Mouse (Mus musculus): ENCODE data around the gene Fut11. TPM values are rescaled to one million over a fixed set of nuclear protein-coding genes. Genes with fewer than 3 reads are reported as not detected.

Gene Fut11
- polyA plus RNA-seq, 1 experiment from 2014 or later = 6.3 TPM

DNA sequence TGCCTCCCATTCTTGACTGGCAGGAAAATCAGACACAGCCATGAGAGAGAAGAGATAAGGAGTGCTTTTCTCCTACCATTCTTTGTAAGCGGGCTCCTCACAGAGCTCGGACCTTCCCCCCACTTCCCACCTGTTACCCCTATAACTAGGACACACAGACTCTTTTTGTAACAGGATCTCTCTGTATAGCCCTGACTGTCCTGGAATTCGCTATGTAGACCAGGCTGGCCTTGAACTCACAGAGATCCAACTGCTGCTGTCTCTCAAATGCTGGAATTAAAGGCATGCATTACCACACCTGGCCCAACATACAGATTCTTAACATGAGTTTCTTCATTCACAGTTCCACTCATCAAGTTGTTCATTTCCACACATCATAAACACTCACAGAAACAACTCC is 32.0 kb upstream of the Fut11 start:
- H3K27ac ChIP-seq = no peak overlapping the region
- H3K36me3 ChIP-seq (ENCODE audit: inconsistent target) = no peaks in the 10 kb centered on the region
- whole genome bisulfite sequencing (ENCODE audit: missing documents) = 89% methylated on average over 3 of the region's 3 CpGs
- H3K79me2 ChIP-seq (ENCODE audit: inconsistent target) = no peaks in the 10 kb centered on the region
- no peak overlapping the region for H3K4me3 ChIP-seq (ENCODE audit: inconsistent target)

DNA sequence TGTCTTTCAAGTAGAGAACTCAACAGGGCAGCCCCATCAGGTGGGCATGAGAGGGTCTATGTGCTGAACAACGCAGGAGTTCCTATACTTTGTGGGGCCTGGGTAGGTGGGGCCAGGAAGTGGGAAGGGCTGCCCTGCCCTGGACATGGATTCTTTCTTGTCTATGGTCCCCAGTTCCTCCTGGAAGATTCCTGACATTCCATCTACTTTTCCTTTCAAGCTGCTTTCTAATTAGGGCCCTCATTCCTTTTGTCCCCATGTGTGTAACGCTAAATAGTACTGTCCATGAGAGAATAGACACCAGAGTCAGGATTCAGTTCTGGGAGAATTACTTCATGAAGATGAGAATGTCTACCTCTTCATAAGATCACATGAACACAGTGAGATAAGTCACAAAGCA is 31.2 kb upstream of the Fut11 start:
- no peaks in the 10 kb centered on the region for H3K36me3 ChIP-seq (ENCODE audit: inconsistent target)
- no peak overlapping the region for H3K4me3 ChIP-seq (ENCODE audit: inconsistent target)
- 80% methylated on average over 2 of the region's 2 CpGs for WGBS (ENCODE audit: missing documents)
- no peak overlapping the region for H3K27ac ChIP-seq
- no peaks in the 10 kb centered on the region for H3K79me2 ChIP-seq (ENCODE audit: inconsistent target)

DNA sequence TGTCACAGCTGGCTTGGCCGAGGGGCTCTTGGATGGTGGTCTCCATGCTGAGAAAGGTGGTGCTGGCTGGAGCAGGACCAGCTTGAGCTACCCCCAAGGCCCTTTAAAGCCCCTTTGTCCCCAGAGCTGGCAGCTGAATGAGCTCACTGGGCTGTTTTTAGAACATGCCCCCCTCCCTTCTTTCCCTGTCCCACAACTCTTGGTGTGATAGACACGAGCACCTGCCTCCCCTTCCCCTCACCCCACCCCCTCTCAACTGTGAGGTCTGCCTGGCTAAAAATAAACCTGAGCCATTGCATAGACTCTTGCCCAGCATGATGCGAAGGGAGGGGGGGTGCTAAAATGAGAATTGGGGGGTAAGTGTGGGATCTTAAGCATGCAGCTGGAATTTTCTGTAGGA is 30.3 kb upstream of the Fut11 start:
- no peaks in the 10 kb centered on the region for H3K36me3 ChIP-seq (ENCODE audit: inconsistent target)
- H3K27ac ChIP-seq = no peak overlapping the region
- H3K4me3 ChIP-seq (ENCODE audit: inconsistent target) = no peak overlapping the region
- 45% methylated on average over 3 of the region's 3 CpGs for WGBS (ENCODE audit: missing documents)
- H3K79me2 ChIP-seq (ENCODE audit: inconsistent target) = no peaks in the 10 kb centered on the region

DNA sequence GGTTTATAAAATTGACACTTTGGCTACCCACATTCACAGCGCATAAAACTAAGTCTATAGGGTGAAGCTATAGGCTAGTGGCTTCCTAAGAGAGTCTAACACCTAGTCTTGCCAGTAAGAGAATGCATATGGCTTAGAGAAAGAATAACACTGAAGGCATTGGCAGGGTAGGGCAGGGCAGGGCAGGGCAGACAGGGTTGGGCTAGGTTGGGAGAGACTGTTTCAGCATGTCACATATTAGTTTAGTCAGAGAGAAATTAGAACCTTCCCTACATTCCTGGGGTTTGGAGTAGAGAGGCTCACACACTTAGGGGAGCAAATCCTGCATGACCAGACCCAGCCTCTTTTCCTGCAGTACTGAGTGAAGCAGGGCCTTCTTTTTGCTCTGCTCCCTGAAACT is 27.3 kb upstream of the Fut11 start:
- no peaks in the 10 kb centered on the region for H3K79me2 ChIP-seq (ENCODE audit: inconsistent target)
- WGBS (ENCODE audit: missing documents) = 80% methylated on average over 1 of the region's 1 CpGs
- H3K36me3 ChIP-seq (ENCODE audit: inconsistent target) = no peaks in the 10 kb centered on the region
- H3K27ac ChIP-seq = no peak overlapping the region
- no peak overlapping the region for H3K4me3 ChIP-seq (ENCODE audit: inconsistent target)

DNA sequence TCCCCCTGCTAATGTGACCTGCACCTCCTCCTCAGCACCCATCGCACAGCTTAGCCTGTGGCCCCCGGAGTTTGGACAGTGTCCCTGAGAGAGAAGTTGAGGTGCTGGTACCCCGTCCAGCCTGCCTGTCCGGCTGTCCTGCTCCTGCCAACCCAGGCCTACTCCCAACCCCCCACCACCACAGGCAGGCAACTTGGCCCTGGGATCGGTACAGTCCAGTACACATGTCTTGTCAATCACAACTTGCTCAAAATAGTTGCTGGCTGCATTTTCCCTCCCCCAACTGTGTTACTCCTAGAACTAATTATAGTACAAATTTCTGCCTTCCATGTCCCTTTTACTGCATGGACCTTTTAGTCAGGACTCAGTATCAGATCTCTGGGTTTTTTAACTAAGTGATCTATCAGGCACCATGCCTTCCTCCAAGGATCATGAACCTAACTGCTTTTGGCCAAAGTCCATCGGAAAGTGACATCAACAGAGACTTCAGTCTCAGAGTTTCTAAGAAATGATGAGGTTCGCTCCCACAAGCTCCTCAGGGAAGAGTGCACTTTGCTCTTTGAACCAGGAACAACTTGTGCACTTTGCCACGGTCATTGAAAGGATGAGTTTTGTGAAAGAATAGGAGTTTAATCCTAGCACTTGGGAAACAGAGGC is 26.5 kb upstream of the Fut11 start, which contains the start of gene Synpo2l:
Gene Synpo2l, minus strand, starts transcription at position 201 of the 657 bp plus-strand sequence.
- WGBS (ENCODE audit: missing documents) = 92% methylated on average over 8 of the region's 8 CpGs
- Histone ChIP-seq H3K4me3 (ENCODE audit: inconsistent target) (no peak within 1 kb of the TSS), H3K36me3 (ENCODE audit: inconsistent target) (no peaks in the 10 kb centered on the region), H3K79me2 (ENCODE audit: inconsistent target) (no peaks in the 10 kb centered on the region), H3K27ac (no peak within 1 kb of the TSS)

DNA sequence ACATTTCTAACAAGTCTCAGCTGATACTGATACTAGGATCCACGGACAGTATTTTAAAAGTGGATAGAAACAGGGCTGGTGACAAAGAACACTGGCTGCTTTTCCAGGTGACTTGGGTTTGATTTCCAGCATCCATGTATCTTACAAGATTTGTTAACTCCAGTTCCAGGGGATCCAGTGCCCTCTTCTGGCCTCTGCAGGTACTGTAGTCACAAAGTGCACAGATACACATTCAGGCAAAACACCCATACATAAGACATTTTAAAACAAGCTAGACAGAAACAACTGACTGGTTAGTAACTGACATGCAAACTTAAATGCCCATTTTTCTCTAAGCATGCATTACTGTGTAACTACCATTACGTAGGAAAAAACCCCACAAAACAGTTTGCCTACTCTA is 21.8 kb upstream of the Fut11 start:
- H3K4me3 ChIP-seq (ENCODE audit: inconsistent target) = no peak overlapping the region
- no peak overlapping the region for H3K27ac ChIP-seq
- WGBS (ENCODE audit: missing documents) = 94% methylated on average over 2 of the region's 2 CpGs
- peaks cover 19% of the 10 kb centered on the region; the same call in 1 of the 2 replicates for H3K36me3 ChIP-seq (ENCODE audit: inconsistent target)
- H3K79me2 ChIP-seq (ENCODE audit: inconsistent target) = peaks cover 38% of the 10 kb centered on the region

DNA sequence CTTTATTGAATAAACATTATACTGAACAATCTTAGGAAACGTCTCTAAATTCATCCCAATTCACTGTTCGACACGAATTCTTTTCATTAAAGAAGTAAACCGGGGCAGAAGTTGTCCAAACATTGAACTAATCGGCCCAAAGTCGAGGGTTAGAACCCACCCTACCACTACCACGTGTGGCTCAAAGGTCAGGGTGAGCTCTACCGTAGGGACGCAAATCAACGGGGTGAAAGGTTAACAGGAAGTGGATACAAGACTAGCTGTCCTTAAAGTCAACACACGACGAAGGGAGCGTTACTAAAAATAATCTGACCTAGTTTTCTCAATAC is 21.1 kb upstream of the Fut11 start:
- peaks cover 45% of the 10 kb centered on the region for H3K79me2 ChIP-seq (ENCODE audit: inconsistent target)
- H3K36me3 ChIP-seq (ENCODE audit: inconsistent target) = peaks cover 26% of the 10 kb centered on the region; the same call in 1 of the 2 replicates
- peak overlapping the region; percentile 92 for H3K27ac ChIP-seq
- WGBS (ENCODE audit: missing documents) = 10% methylated on average over 13 of the region's 13 CpGs
- peak overlapping the region; percentile 100 for H3K4me3 ChIP-seq (ENCODE audit: inconsistent target)

DNA sequence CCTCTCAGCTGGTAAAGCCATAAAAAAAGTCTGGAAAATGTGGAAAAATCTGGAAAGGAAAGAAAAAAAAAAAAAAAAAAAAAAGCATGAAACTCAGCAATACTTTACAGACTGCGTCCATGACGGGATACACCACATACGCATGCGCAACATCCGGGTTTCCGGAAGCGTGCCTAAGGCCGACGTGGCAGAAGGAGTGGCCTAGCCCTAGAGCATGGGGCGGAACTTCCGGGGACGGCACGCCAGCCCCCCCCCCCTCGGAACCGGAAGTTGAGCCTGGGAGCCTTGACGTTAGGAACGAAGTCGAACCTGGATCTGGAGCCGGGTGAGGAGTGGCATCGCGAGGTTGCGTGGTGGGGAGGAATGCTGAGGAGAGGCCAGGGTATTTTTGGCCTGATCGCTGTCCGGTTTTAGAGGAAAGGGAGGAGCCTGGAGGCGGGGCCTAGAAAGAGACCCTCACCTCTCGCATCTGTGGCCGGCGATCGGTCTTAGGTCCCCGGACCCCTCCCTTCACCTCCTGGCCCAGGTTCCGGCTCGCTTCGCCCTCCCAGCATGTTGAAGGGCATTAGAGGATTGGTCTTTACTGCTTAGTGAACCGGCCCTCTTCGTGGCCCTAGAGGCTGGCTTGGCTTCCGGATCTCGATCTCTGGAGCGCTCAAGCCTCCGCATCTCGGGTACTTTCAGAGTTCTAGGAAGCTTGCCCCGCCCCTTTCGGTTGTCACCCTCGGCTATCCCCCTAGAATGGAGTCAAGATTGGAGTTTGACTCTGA is 20.5 kb upstream of the Fut11 start, which contains the start of gene Sec24c:
Gene Sec24c, plus strand, starts transcription at position 245 of the 770 bp plus-strand sequence.
- Histone ChIP-seq H3K79me2 (ENCODE audit: inconsistent target) (peaks cover 51% of the 10 kb centered on the region), H3K36me3 (ENCODE audit: inconsistent target) (peaks cover 31% of the 10 kb centered on the region), H3K4me3 (ENCODE audit: inconsistent target) (peak within 1 kb of the TSS; percentile 100), H3K27ac (peak within 1 kb of the TSS; percentile 92)
- WGBS (ENCODE audit: missing documents) = 1% methylated on average over 43 of the region's 43 CpGs

DNA sequence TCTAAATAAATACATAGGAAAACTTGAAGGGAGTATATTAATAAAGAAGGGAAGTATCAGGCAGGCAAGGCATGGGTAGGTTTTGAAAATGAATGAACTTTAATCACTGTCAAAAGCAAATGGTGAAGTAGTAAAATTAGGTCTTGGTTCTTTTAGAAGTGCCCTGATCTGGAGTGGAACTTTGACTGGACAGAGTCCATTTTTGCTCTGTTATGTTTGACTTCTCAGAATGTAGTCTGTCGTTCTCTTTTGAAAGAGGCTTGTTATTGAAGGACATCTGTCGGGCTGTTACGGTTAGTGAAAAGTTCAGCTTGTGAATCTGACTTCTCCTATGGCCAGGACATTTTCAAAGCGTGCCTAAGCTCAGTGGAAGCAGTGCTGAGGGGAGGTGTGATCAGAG is 16.9 kb upstream of the Fut11 start:
- peaks cover 77% of the 10 kb centered on the region for H3K79me2 ChIP-seq (ENCODE audit: inconsistent target)
- H3K36me3 ChIP-seq (ENCODE audit: inconsistent target) = peaks cover 66% of the 10 kb centered on the region
- H3K4me3 ChIP-seq (ENCODE audit: inconsistent target) = no peak overlapping the region
- no peak overlapping the region for H3K27ac ChIP-seq
- WGBS (ENCODE audit: missing documents) = 93% methylated on average over 4 of the region's 4 CpGs

DNA sequence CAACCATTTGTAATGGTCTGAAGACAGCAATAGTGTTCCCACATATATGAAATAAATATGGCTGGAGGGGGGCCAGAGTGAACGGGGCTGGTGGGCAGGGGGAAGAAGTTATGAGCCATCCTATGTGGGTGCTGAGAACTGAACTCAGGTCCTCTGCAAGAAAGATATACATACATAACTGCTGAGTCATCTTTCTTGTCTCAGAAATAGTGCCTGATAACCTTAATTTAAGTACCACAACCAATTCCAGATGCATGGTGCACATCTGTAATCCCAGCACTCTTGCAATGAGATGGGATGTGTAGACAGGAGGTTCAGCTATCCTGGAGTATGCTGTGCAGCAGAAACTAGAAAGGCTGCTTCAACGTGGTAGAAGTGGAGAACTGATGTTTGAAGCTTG is 13.0 kb upstream of the Fut11 start:
- H3K27ac ChIP-seq = no peak overlapping the region

DNA sequence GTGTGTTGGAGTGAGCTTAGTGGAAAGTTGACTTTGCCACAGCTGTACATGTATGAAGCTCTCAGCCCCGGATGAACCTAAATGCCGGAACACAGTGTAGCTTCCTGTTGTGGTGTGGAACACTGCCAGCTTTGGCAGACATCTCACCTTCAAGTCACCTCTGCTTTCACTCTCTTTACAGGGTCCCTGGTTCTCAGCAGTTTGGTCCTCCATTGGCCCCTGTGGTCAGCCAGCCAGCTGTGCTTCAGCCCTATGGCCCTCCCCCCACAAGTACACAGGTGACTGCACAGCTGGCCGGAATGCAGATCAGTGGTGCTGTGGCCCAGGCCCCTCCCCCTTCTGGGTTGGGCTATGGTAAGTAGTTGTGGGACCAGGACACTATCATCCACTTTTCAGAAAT is 12.3 kb upstream of the Fut11 start:
- Histone ChIP-seq H3K4me3 (ENCODE audit: inconsistent target) (no peak overlapping the region), H3K79me2 (ENCODE audit: inconsistent target) (peaks cover 43% of the 10 kb centered on the region), H3K27ac (no peak overlapping the region), H3K36me3 (ENCODE audit: inconsistent target) (peaks cover 96% of the 10 kb centered on the region)
- 54% methylated on average over 3 of the region's 3 CpGs for WGBS (ENCODE audit: missing documents)

More for the DNA sequence above, 13.0 kb upstream of the Fut11 start:
- Histone ChIP-seq H3K79me2 (ENCODE audit: inconsistent target) (peaks cover 51% of the 10 kb centered on the region), H3K36me3 (ENCODE audit: inconsistent target) (peaks cover 95% of the 10 kb centered on the region), H3K4me3 (ENCODE audit: inconsistent target) (no peak overlapping the region)
- WGBS (ENCODE audit: missing documents) = 59% methylated on average over 2 of the region's 2 CpGs

DNA sequence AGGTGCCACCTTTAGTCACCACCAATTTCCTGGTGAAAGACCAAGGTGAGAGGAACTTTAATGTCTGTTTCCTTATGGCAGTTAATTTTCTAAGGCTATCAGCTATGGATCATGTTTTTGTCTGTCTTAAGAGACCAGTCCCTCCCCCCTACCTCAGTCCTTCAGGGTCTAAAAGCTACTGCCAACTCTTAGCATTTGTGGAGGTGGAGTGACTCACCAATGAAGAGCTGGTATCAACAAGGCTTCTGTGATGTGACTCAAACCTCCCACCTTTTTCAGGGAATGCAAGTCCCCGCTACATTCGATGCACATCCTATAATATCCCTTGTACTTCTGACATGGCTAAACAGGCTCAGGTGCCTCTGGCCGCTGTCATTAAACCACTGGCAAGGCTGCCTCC is 8.2 kb upstream of the Fut11 start:
- Histone ChIP-seq H3K79me2 (ENCODE audit: inconsistent target) (peaks cover 3% of the 10 kb centered on the region; the same call in 1 of the 2 replicates), H3K36me3 (ENCODE audit: inconsistent target) (peaks cover 89% of the 10 kb centered on the region), H3K4me3 (ENCODE audit: inconsistent target) (no peak overlapping the region), H3K27ac (no peak overlapping the region)
- WGBS (ENCODE audit: missing documents) = 93% methylated on average over 3 of the region's 3 CpGs

DNA sequence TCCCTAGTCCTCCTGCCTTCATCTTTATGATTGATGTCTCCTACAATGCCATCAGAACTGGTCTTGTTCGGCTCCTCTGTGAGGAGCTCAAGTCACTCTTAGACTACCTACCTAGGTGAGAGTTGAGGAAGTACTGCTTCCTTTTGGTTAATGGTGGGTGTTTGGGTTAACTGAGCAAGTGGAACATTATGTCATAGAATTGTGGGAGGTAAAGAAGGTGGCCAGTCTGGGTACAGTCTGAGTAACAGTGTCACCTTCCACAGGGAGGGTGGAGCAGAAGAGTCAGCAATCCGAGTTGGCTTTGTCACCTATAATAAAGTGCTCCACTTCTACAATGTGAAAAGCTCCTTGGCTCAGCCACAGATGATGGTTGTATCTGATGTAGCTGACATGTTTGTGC is 5.8 kb upstream of the Fut11 start:
- H3K4me3 ChIP-seq (ENCODE audit: inconsistent target) = no peak overlapping the region
- H3K36me3 ChIP-seq (ENCODE audit: inconsistent target) = peaks cover 86% of the 10 kb centered on the region
- WGBS (ENCODE audit: missing documents) = 96% methylated on average over 2 of the region's 2 CpGs
- no peak overlapping the region for H3K27ac ChIP-seq
- no peaks in the 10 kb centered on the region for H3K79me2 ChIP-seq (ENCODE audit: inconsistent target)

DNA sequence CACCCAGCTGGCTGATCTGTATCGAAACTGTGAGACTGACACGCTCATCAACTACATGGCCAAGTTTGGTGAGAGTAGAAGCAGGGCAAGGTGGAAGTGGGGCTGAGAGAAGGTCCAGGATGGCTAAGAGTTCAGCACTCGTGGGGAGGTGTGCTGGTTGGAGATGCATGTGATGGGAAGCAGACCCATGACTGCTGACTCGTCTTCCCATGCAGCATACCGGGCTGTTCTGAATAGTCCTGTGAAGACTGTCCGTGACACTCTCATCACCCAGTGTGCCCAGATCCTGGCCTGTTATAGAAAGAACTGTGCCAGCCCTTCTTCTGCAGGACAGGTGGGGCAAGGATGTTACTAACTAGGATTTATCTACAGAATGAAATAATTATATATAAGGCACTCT is 3.0 kb upstream of the Fut11 start:
- Histone ChIP-seq H3K4me3 (ENCODE audit: inconsistent target) (no peak overlapping the region), H3K27ac (no peak overlapping the region), H3K79me2 (ENCODE audit: inconsistent target) (peaks cover 11% of the 10 kb centered on the region), H3K36me3 (ENCODE audit: inconsistent target) (peaks cover 59% of the 10 kb centered on the region)
- WGBS (ENCODE audit: missing documents) = 88% methylated on average over 6 of the region's 6 CpGs

DNA sequence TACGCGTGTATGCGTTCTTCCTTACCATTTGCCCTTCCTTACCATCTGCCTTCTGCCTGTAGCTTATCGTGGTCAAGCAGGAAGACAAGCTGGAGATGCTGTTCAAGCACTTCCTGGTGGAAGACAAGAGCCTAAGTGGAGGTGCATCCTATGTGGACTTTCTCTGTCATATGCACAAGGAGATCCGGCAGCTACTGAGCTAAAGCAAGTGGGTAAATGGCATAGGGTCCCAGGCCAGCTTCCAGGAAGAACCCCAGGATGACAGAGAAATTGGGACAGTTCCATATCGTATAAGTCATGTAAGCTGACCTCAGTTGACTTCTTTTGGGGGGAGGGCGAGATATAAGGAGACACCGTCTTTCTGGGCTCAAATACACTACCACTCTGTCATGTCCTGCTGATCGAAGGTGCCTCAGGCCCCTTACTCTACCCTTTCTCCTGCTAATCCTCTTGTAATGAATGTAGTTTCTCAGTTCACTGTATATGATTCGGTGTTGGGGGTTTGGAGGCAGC is 1.1 kb upstream of the Fut11 start:
- Histone ChIP-seq H3K4me3 (ENCODE audit: inconsistent target) (no peak overlapping the region), H3K36me3 (ENCODE audit: inconsistent target) (peaks cover 40% of the 10 kb centered on the region), H3K79me2 (ENCODE audit: inconsistent target) (peaks cover 30% of the 10 kb centered on the region), H3K27ac (no peak overlapping the region)
- WGBS (ENCODE audit: missing documents) = 88% methylated on average over 9 of the region's 10 CpGs
